Mouse (Mus musculus) G1E (cell line): ENCODE data around the gene Vps50. TPM values are rescaled to one million over a fixed set of nuclear protein-coding genes. Genes with fewer than 3 reads are reported as not detected.

Experiments used
- ATAC-seq: 2 replicates; pipeline ENCODE4 v1.8.0; 2016; ENCODE audit warnings: mild to moderate bottlenecking; ENCODE audit not compliant: insufficient number of reproducible peaks, poor library complexity, low FRiP score, severe bottlenecking; ENCODE audit errors: extremely low read depth
- DNase-seq: peaks from one replicate; pipeline ENCODE4 v3.0.0; 2012; ENCODE audit warnings: low spot score
- H3K27me3 ChIP-seq: 2 replicates; pipeline ENCODE4 v1.6.1; 2012; ENCODE audit warnings: mild to moderate bottlenecking, low read length, inconsistent platforms; ENCODE audit not compliant: insufficient read depth
- H3K36me3 ChIP-seq: replicated peaks from 2 replicates; pipeline ENCODE3; 2012; ENCODE audit warnings: mild to moderate bottlenecking, inconsistent platforms
- H3K4me1 ChIP-seq: 2 replicates; pipeline ENCODE4 v1.6.1; 2012; ENCODE audit warnings: low read depth, low read length, inconsistent platforms, mixed read lengths; ENCODE audit not compliant: insufficient read depth
- H3K4me3 ChIP-seq: 2 replicates; pipeline ENCODE4 v1.5.1; 2012; ENCODE audit warnings: low read depth, mild to moderate bottlenecking, inconsistent platforms, low read length, moderate library complexity, mixed read lengths
- H3K9me3 ChIP-seq: replicated peaks from 2 replicates; pipeline ENCODE4 v1.6.1; 2012; ENCODE audit warnings: inconsistent platforms
- CTCF ChIP-seq: IDR thresholded peaks from 2 replicates; pipeline ENCODE4 v1.5.1; 2012; ENCODE audit warnings: low read depth, low read length, inconsistent platforms, mixed read lengths
- GATA1 ChIP-seq: IDR thresholded peaks from 2 replicates; pipeline ENCODE4 v1.6.1; 2012; ENCODE audit warnings: borderline replicate concordance, low read length, inconsistent platforms, mixed read lengths
- GATA2 ChIP-seq: IDR thresholded peaks from 2 replicates; pipeline ENCODE4 v1.6.1; 2012; ENCODE audit warnings: low read depth, low read length, inconsistent platforms, borderline replicate concordance
- POLR2AphosphoS5 ChIP-seq: IDR thresholded peaks from 2 replicates; pipeline ENCODE4 v1.6.1; 2012; ENCODE audit warnings: low read depth, low read length, inconsistent platforms; ENCODE audit not compliant: insufficient replicate concordance
- TAL1 ChIP-seq: conservative IDR thresholded peaks from 2 replicates; pipeline ENCODE4 v1.6.1; 2012; ENCODE audit warnings: low read depth, low read length, inconsistent platforms, mixed read lengths
- polyA plus RNA-seq: library from polyadenylated mRNA; stranded (reverse); fragments of >175 nt; gene quantifications from 2 replicates; pipeline ENCODE4 v1.2.3, GENCODE M21; 2012
- total RNA-seq, 2 experiments: library from RNA; stranded (forward) in 1 of 2; stranded (reverse) in 1 of 2; fragments of 200-1000 nt in 1 of 2; fragments of >200 nt in 1 of 2; fragmentation: Nextera tagmentation in 1 of 2; gene quantifications; 2 replicates each; pipeline ENCODE4 v1.2.3; 2014 to 2017

The Vps50 gene
- 23.6 and 24.5 TPM in 2 replicates for total RNA-seq (2014; fragmentation: Nextera tagmentation)
- 39.8 and 49.2 TPM in 2 replicates for total RNA-seq (2017)
- polyA plus RNA-seq = 1.5 and 1.6 TPM in 2 replicates

DNA sequence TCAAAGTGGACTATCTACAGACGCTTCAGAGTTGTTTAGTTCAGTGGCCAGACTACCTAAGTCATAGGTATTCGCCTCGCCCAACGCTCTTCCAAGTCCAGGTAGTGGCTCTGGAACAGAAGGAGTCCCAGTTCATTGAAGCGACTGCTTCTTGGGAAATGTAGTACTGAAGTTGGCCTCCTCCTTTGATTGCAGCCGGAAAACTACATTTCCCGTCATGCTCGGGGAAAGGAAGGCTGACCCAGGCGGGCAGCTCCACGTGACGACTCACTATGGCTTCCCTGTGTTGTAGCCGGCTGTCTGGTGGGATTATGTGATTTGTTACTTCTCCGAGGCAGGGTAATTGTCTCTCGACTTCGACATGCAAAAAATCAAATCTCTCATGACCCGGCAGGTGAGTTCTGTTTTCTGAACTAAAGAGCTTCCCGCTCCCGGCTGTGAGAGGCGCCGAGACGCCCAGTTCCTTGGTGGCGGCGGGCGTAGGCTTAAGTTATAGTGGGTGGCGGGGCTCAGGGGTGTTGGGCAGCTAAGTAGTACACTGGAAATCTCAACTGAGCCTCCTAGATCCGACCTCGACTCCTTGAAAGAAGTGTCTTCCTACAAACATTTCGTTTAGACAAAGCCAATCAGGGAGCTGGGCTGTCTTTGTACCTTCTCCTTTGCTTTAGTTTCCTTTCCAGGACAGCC is at the start of gene Vps50, which contains the start of gene Hepacam2:
TSS of gene Vps50 (plus strand) at position 221 of the 687 bp plus-strand sequence.
TSS of gene Hepacam2 (minus strand) at position 137 of the 687 bp plus-strand sequence.
- peak; percentile 79 for DNase-seq
- Histone ChIP-seq H3K4me3 (peak within 1 kb of the TSS; percentile 78), H3K27me3 (no peaks in the 10 kb centered on the region)

DNA sequence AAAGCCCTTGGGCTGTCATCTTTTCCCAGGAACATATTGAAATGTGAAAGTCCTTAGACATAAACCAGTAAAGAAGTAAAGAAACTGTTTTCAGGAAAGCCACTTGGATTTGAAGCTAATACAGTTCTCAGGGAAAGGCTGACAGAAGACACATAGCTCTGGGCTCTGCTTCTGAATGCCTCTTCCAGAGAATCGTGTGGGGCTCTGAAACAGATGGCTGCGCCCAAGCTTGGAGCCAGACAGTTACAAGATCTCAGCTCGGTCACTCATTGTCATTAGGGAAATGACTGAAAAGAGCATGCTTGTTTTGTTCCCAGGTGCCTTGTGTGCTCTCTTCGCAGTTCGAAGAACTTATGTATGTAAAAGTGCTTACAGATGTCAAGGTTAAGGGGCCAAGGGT is 43.8 kb upstream of the Vps50 start:
- Histone ChIP-seq H3K27me3 (no peaks in the 10 kb centered on the region), H3K9me3 (no peaks in the 10 kb centered on the region), H3K4me1 (no peaks in the 10 kb centered on the region), H3K36me3 (no peaks in the 10 kb centered on the region), H3K4me3 (no peak overlapping the region)
- TF ChIP-seq CTCF = no peak
- no peak for ATAC-seq
- DNase-seq = no peak

More for the DNA sequence above, at the start of gene Vps50, which contains the start of gene Hepacam2:
- no peaks in the 10 kb centered on the region for H3K9me3 ChIP-seq
- peaks cover 2% of the 10 kb centered on the region for H3K36me3 ChIP-seq
- no peak for TF ChIP-seq GATA1
- TF ChIP-seq CTCF = no peak
- TF ChIP-seq TAL1 = no peak
- TF ChIP-seq GATA2 = no peak
- TF ChIP-seq POLR2AphosphoS5 = no peak
- peak; percentile 99 for ATAC-seq
- H3K4me1 ChIP-seq = peaks cover 13% of the 10 kb centered on the region

GRCm38 (mm10) chr6:3455944-3456536 is 42.1 kb upstream of the Vps50 start:
- no peak overlapping the region for H3K4me3 ChIP-seq
- H3K4me1 ChIP-seq = no peaks in the 10 kb centered on the region
- H3K36me3 ChIP-seq = no peaks in the 10 kb centered on the region
- H3K9me3 ChIP-seq = no peaks in the 10 kb centered on the region
- TF ChIP-seq TAL1 (no peak), POLR2AphosphoS5 (no peak), GATA2 (no peak), CTCF (no peak), GATA1 (no peak)
- ATAC-seq (no peak), DNase-seq (no peak)
- H3K27me3 ChIP-seq = no peaks in the 10 kb centered on the region

- DNase-seq (no peak), ATAC-seq (no peak)
- no peaks in the 10 kb centered on the region for H3K27me3 ChIP-seq
- no peaks in the 10 kb centered on the region for H3K9me3 ChIP-seq
- no peaks in the 10 kb centered on the region for H3K36me3 ChIP-seq
- no peak overlapping the region for H3K4me3 ChIP-seq
- no peaks in the 10 kb centered on the region for H3K4me1 ChIP-seq
- TF ChIP-seq TAL1 (no peak), CTCF (no peak)
These were observed 35.2 kb upstream of the Vps50 start for GRCm38 (mm10) chr6:3463026-3463425.

- H3K4me1 ChIP-seq = no peaks in the 10 kb centered on the region
- no peaks in the 10 kb centered on the region for H3K9me3 ChIP-seq
- DNase-seq (no peak), ATAC-seq (no peak)
- H3K36me3 ChIP-seq = no peaks in the 10 kb centered on the region
- no peak overlapping the region for H3K4me3 ChIP-seq
- TF ChIP-seq GATA1 = no peak
- no peak for TF ChIP-seq POLR2AphosphoS5
- no peak for TF ChIP-seq GATA2
- no peak for TF ChIP-seq TAL1
- TF ChIP-seq CTCF = no peak
- H3K27me3 ChIP-seq = no peaks in the 10 kb centered on the region
These were observed 34.6 kb upstream of the Vps50 start for GRCm38 (mm10) chr6:3463594-3463993.

GRCm38 (mm10) chr6:3468627-3469026 is 29.6 kb upstream of the Vps50 start:
- Histone ChIP-seq H3K27me3 (no peaks in the 10 kb centered on the region; the same call in 1 of the 2 replicates), H3K4me1 (no peaks in the 10 kb centered on the region), H3K4me3 (no peak overlapping the region), H3K9me3 (no peaks in the 10 kb centered on the region), H3K36me3 (no peaks in the 10 kb centered on the region)
- no peak for TF ChIP-seq GATA2
- TF ChIP-seq POLR2AphosphoS5 = no peak
- TF ChIP-seq TAL1 = no peak
- TF ChIP-seq CTCF = no peak
- TF ChIP-seq GATA1 = no peak
- DNase-seq (no peak), ATAC-seq (no peak)
